Mouse (Mus musculus) CH12.LX (cell line): ENCODE measurements around the gene Prpf19. TPM values are rescaled to one million over a fixed set of nuclear protein-coding genes. Genes with fewer than 3 reads are reported as not detected.

ENCODE experiments used
- DNase-seq: peaks from one replicate; pipeline ENCODE4 v3.0.0-alpha.2; 2013; ENCODE audit errors: extremely low read depth
- H3K27ac ChIP-seq: 2 replicates; pipeline ENCODE4 v1.5.1; 2012; ENCODE audit warnings: low read depth, mild to moderate bottlenecking, control low read depth, moderate library complexity; ENCODE audit not compliant: insufficient read depth
- H3K27me3 ChIP-seq: replicated peaks from 2 replicates; pipeline ENCODE3; 2012; ENCODE audit warnings: inconsistent platforms
- H3K36me3 ChIP-seq, 2 experiments: replicated peaks in 1 of 2; 2 replicates each; pipeline versions ENCODE3 to v1.6.1; 2012; ENCODE audit warnings: inconsistent platforms in 1 of 2, low read length in 1 of 2, mild to moderate bottlenecking in 1 of 2, mixed read lengths in 1 of 2, moderate library complexity in 1 of 2; ENCODE audit not compliant: control insufficient read depth in 1 of 2, insufficient read depth in 1 of 2
- H3K4me1 ChIP-seq, 2 experiments: 2 replicates each; pipeline ENCODE4 v1.6.1; 2012; ENCODE audit warnings: inconsistent platforms in 1 of 2, moderate library complexity in 1 of 2; ENCODE audit not compliant: insufficient read depth in 2 of 2, control insufficient read depth in 1 of 2
- H3K4me2 ChIP-seq: 2 replicates; pipeline ENCODE4 v1.6.1; 2012; ENCODE audit warnings: low read depth, mild to moderate bottlenecking, control low read depth; ENCODE audit not compliant: poor library complexity, insufficient read depth, severe bottlenecking
- H3K4me3 ChIP-seq, 3 experiments: fragments of 150-350 bp in 1 of 3; sonication (generic) in 1 of 3; replicated peaks in 1 of 3; 2 replicates each; pipeline versions ENCODE3 to v1.5.1; 2011 to 2012; ENCODE audit warnings: low read depth in 2 of 3, low read length in 2 of 3, mild to moderate bottlenecking in 2 of 3, moderate library complexity in 2 of 3, control low read depth in 1 of 3, improper control_type of control experiment in 1 of 3, inconsistent platforms in 1 of 3, mixed read lengths in 1 of 3; ENCODE audit not compliant: poor library complexity in 1 of 3
- H3K79me2 ChIP-seq: replicated peaks from 2 replicates; pipeline ENCODE4 v1.6.1; 2012; ENCODE audit warnings: mild to moderate bottlenecking, moderate library complexity; ENCODE audit not compliant: control insufficient read depth, poor library complexity, insufficient read depth, severe bottlenecking; ENCODE audit errors: extremely low read depth
- H3K9ac ChIP-seq: 2 replicates; pipeline ENCODE4 v1.6.1; 2012; ENCODE audit warnings: low read depth, mild to moderate bottlenecking, control low read depth, moderate library complexity; ENCODE audit not compliant: insufficient read depth
- H3K9me3 ChIP-seq: replicated peaks from 2 replicates; pipeline ENCODE3; 2012; ENCODE audit warnings: low read length, inconsistent platforms, mixed read lengths
- BHLHE40 ChIP-seq: IDR thresholded peaks from 2 replicates; pipeline ENCODE4 v1.6.1; 2011; ENCODE audit warnings: mild to moderate bottlenecking, low read depth, low read length, improper control_type of control experiment
- CHD1 ChIP-seq: IDR thresholded peaks from 2 replicates; pipeline ENCODE4 v1.6.1; 2012; ENCODE audit warnings: low read depth, low read length, improper control_type of control experiment, inconsistent platforms
- CHD2 ChIP-seq: IDR thresholded peaks from 2 replicates; pipeline ENCODE4 v1.6.1; 2011; ENCODE audit warnings: low read length, improper control_type of control experiment
- CTCF ChIP-seq, 2 experiments: IDR thresholded peaks in 1 of 2; conservative IDR thresholded peaks in 1 of 2; 2 replicates each; pipeline ENCODE4 v1.5.1; 2011 to 2012; ENCODE audit warnings: low read depth in 2 of 2, low read length in 2 of 2, improper control_type of control experiment in 1 of 2, inconsistent platforms in 1 of 2, mild to moderate bottlenecking in 1 of 2, moderate library complexity in 1 of 2
- ELF1 ChIP-seq: IDR thresholded peaks from 2 replicates; pipeline ENCODE4 v1.6.1; 2014; ENCODE audit warnings: low read depth, mild to moderate bottlenecking, inconsistent platforms, low read length, improper control_type of control experiment
- ETS1 ChIP-seq: conservative IDR thresholded peaks from 2 replicates; pipeline ENCODE4 v1.6.1; 2012; ENCODE audit warnings: low read depth, mild to moderate bottlenecking, inconsistent platforms, low read length, improper control_type of control experiment, moderate library complexity
- GABPA ChIP-seq: IDR thresholded peaks from 2 replicates; pipeline ENCODE4 v1.6.1; 2012; ENCODE audit warnings: low read depth, low read length, improper control_type of control experiment, inconsistent platforms; ENCODE audit not compliant: insufficient replicate concordance
- HCFC1 ChIP-seq: IDR thresholded peaks from 2 replicates; pipeline ENCODE4 v1.6.1; 2012; ENCODE audit warnings: low read depth, mild to moderate bottlenecking, inconsistent platforms, low read length, improper control_type of control experiment
- IRF4 ChIP-seq: IDR thresholded peaks from 2 replicates; pipeline ENCODE4 v1.6.1; 2014; ENCODE audit warnings: low read depth, mild to moderate bottlenecking, inconsistent platforms, low read length, improper control_type of control experiment
- JUND ChIP-seq: conservative IDR thresholded peaks from 2 replicates; pipeline ENCODE4 v1.6.1; 2011; ENCODE audit warnings: low read depth, low read length, improper control_type of control experiment
- MAFK ChIP-seq: IDR thresholded peaks from 2 replicates; pipeline ENCODE4 v1.6.1; 2011; ENCODE audit warnings: low read length, improper control_type of control experiment; ENCODE audit not compliant: insufficient replicate concordance
- MYC ChIP-seq: IDR thresholded peaks from 2 replicates; pipeline ENCODE4 v1.6.1; 2011; ENCODE audit warnings: low read depth, mild to moderate bottlenecking, improper control_type of control experiment, low read length
- NRF1 ChIP-seq: IDR thresholded peaks from 2 replicates; pipeline ENCODE4 v1.6.1; 2014; ENCODE audit warnings: low read depth, mild to moderate bottlenecking, inconsistent platforms, low read length, improper control_type of control experiment, moderate library complexity
- POLR2A ChIP-seq: IDR thresholded peaks from 2 replicates; pipeline ENCODE4 v1.6.1; 2011; ENCODE audit warnings: low read depth, mild to moderate bottlenecking, improper control_type of control experiment, low read length
- RAD21 ChIP-seq: IDR thresholded peaks from 2 replicates; pipeline ENCODE4 v1.6.1; 2011; ENCODE audit warnings: low read depth, mild to moderate bottlenecking, low read length, improper control_type of control experiment, moderate library complexity
- RCOR1 ChIP-seq: conservative IDR thresholded peaks from 2 replicates; pipeline ENCODE4 v1.6.1; 2012; ENCODE audit warnings: low read depth, mild to moderate bottlenecking, inconsistent platforms, low read length, improper control_type of control experiment
- SMC3 ChIP-seq: IDR thresholded peaks from 2 replicates; pipeline ENCODE4 v1.6.1; 2011; ENCODE audit warnings: low read depth, low read length, improper control_type of control experiment
- TCF12 ChIP-seq: IDR thresholded peaks from 2 replicates; pipeline ENCODE4 v1.6.1; 2014; ENCODE audit warnings: low read depth, mild to moderate bottlenecking, inconsistent platforms, low read length, improper control_type of control experiment
- USF1 ChIP-seq: IDR thresholded peaks from 2 replicates; pipeline ENCODE4 v1.6.1; 2014; ENCODE audit warnings: low read depth, mild to moderate bottlenecking, inconsistent platforms, low read length, improper control_type of control experiment
- ZKSCAN1 ChIP-seq: IDR thresholded peaks from 2 replicates; pipeline ENCODE4 v1.6.1; 2012; ENCODE audit warnings: low read depth, inconsistent platforms, low read length, improper control_type of control experiment, borderline replicate concordance
- ZMIZ1 ChIP-seq: IDR thresholded peaks from 2 replicates; pipeline ENCODE4 v1.6.1; 2012; ENCODE audit warnings: low read depth, mild to moderate bottlenecking, inconsistent platforms, low read length, improper control_type of control experiment
- dilution Hi-C: fragments of 300-500 bp; cut with MboI; formaldehyde crosslinking; loops from 2 replicates; pipeline ENCODE4 v1.14.3; 2020; ENCODE audit warnings: low sequenced_read_pairs; ENCODE audit not compliant: extremely low pct_unique_long_range_greater_than_20kb, extremely low pct_ligation_motif_present
- in situ Hi-C: fragments of 300-500 bp; cut with MboI; formaldehyde crosslinking; loops from 3 replicates; pipeline ENCODE4 v1.14.3; 2019; ENCODE audit warnings: low sequenced_read_pairs, low pct_ligation_motif_present, low pct_unique_long_range_greater_than_20kb, mixed read lengths
- polyA plus RNA-seq: library from polyadenylated mRNA; unstranded; fragments of >175 nt; gene quantifications from 2 replicates; pipeline ENCODE4 v1.2.1, GENCODE M21; 2012; ENCODE audit warnings: low read depth; ENCODE audit not compliant: insufficient read length
- total RNA-seq, 2 experiments: library from RNA; depleted of rRNA; stranded (reverse); fragments of 300-350 nt in 1 of 2; fragments of >200 nt in 1 of 2; gene quantifications; 2 replicates each; pipeline ENCODE4 v1.2.3; 2012 to 2014

The Prpf19 gene
- total and polyA plus RNA-seq, 3 experiments: 115 to 357 (median 355) TPM

DNA sequence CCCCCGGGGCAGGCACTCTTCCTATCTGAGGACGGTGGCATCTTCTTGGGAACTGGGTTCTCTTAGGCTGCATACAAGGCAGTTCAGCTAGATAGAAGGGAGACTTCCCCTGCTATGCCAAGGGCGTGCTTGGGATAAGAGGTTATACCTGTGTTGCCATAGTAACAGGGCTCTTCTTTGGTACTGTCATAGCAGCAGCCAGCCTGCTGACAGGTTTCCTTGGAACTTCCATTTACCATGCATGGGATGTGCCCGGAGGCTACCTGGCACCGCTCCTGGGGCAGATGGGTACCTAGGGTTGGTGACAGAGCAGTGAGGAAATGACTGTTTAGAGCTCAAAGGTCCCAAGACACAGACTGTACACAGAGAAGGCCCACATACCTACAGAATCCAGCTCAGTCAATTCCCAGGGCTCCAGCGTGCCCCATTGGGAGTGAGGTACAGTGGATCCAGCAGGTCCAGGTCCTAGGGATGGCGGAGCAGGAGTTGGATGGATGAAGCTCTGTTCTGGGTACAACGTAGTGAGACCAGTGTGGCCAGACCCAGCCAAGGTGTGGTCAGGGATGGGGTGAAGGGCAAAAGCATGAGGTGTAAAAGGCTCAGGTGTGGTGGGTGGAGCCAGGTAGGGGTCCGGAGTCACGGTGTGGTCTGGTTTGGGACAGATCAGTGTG lies 23.4 kb downstream of the Prpf19 start:
- no peak overlapping the region for H3K27ac ChIP-seq
- H3K9ac ChIP-seq: no peak overlapping the region
- no peaks in the 10 kb centered on the region for H3K36me3 ChIP-seq
- H3K4me2 ChIP-seq: no peak overlapping the region
- dilution Hi-C loops (no loop called here), in situ Hi-C loops (no loop called here)
- no peaks in the 10 kb centered on the region for H3K9me3 ChIP-seq
- peaks cover 17 to 55% of the 10 kb centered on the region in 2 experiments for H3K4me1 ChIP-seq
- no peaks in the 10 kb centered on the region for H3K79me2 ChIP-seq
- H3K27me3 ChIP-seq: no peaks in the 10 kb centered on the region
- H3K4me3 ChIP-seq: no peak overlapping the region
- TF ChIP-seq TCF12 (no peak), IRF4 (no peak), MAFK (no peak), RCOR1 (no peak), BHLHE40 (no peak), ELF1 (no peak), CHD2 (no peak), JUND (no peak), NRF1 (no peak), ZMIZ1 (no peak), ZKSCAN1 (no peak)
- TF ChIP-seq, all 38 proteins: peak for 0
- DNase-seq: no peak

GRCm38 (mm10) chr19:10920532-10920931 lies 25.5 kb downstream of the Prpf19 start, which contains the start of gene Zp1:
Gene Zp1 (minus strand): TSS chr19:10920632.
- Histone ChIP-seq H3K4me2 (no peak within 1 kb of the TSS), H3K27ac (no peak within 1 kb of the TSS), H3K27me3 (no peaks in the 10 kb centered on the region), H3K79me2 (no peaks in the 10 kb centered on the region), H3K36me3 (no peaks in the 10 kb centered on the region), H3K9ac (no peak within 1 kb of the TSS)
- in situ Hi-C loops: no loop called here
- no peak for TF ChIP-seq GABPA
- TF ChIP-seq CTCF (conservative IDR thresholded peaks at IDR 0.05 in 1 of 2, IDR thresholded peaks at IDR 0.05 in 1 of 2; ENCODE audit: low read depth in 2 of 2, low read length in 2 of 2): no peak
- TF ChIP-seq IRF4: no peak
- no peak for TF ChIP-seq CHD2
- TF ChIP-seq, all 38 proteins: peak for 0
- dilution Hi-C loops: no loop called here
- no peak for DNase-seq
- no peaks in the 10 kb centered on the region for H3K9me3 ChIP-seq
- H3K4me1 ChIP-seq: peaks cover 6 to 36% of the 10 kb centered on the region in 2 experiments
- H3K4me3 ChIP-seq: no peak within 1 kb of the TSS

GRCm38 (mm10) chr19:10921058-10921457 lies 26.0 kb downstream of the Prpf19 start:
- Histone ChIP-seq H3K79me2 (no peaks in the 10 kb centered on the region), H3K27ac (no peak overlapping the region), H3K9ac (no peak overlapping the region), H3K36me3 (no peaks in the 10 kb centered on the region), H3K4me2 (no peak overlapping the region), H3K9me3 (no peaks in the 10 kb centered on the region)
- in situ Hi-C loops: no loop called here
- DNase-seq: no peak
- no peak for TF ChIP-seq USF1
- TF ChIP-seq MYC: no peak
- TF ChIP-seq IRF4: no peak
- no peak for TF ChIP-seq SMC3
- TF ChIP-seq RCOR1: no peak
- no peak for TF ChIP-seq RAD21
- TF ChIP-seq TCF12: no peak
- no peak for TF ChIP-seq ZKSCAN1
- TF ChIP-seq POLR2A: no peak
- no peak for TF ChIP-seq JUND
- TF ChIP-seq ETS1: no peak
- no peak for TF ChIP-seq ELF1
- no peak for TF ChIP-seq CHD1
- TF ChIP-seq CHD2: no peak
- no peak for TF ChIP-seq HCFC1
- TF ChIP-seq, all 38 proteins: peak for 0
- dilution Hi-C loops: no loop called here
- no peak overlapping the region for H3K4me3 ChIP-seq
- H3K4me1 ChIP-seq: peaks cover 6 to 31% of the 10 kb centered on the region in 2 experiments
- H3K27me3 ChIP-seq: no peaks in the 10 kb centered on the region
